ENCODE assay signal across 8 mouse cellular contexts in the genomic region with DNA sequence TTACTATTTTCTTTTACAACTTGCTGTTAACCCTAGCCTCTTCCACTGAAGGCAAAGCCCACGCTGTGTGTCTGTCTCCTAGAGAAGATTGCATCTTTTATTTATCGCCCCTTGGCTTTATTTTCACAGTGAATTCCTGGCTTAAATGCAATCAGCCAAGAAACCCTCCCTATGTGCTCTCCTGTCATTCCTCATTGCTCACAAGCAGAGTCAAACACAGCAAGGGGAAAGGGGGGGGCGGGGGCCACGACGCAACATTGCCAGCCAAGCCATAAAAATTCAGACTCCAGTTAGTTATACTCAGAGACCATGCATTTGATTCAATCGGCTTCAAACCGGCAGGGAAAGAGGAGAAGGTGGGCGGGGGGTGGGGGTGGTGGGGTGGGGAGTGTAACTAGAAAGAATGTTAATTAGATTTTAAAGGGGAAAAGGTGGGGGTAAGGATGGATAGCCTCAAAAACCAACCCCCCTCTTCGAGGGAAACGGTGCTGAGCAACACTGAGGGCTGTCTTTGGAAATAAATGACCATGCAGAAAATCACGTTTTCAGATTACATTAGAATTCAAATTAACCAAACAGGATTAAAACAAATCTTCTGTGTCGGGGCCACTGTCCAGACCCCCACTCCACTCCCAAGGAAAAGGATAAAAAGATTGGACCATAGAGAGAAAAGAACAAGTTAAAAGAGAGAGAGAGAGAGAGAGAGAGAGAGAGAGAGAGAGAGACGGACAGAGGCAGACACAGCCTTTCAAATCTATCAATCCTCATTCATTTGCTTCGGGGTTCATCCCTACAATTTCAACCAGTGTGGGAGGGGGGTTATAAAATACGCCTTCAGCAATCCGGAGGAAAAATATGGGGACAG.
A peak's percentile ranks its signal among the peaks of the same experiment; 100 is the strongest.
DNase-seq lines count a peak whose midpoint lies in the region; ATAC-seq and TF ChIP-seq lines count a peak whose summit lies in the region.

No protein-coding gene starts in this region.

- no peak for TF ChIP-seq CTCF in layer of hippocampus, adult 2 months (conservative IDR thresholded peaks at IDR 0.05)
- no peak for TF ChIP-seq CTCF in olfactory bulb, adult 2 months (IDR thresholded peaks at IDR 0.05; ENCODE audit: insufficient read depth, low read depth, low read length)

- H3K27ac ChIP-seq in layer of hippocampus, adult 2 months: peak overlapping the region; percentile 90
- peak overlapping the region; percentile 83; the same call in 1 of the 2 replicates for H3K27ac ChIP-seq in embryonic facial prominence, embryonic 12.5 days
- H3K27ac ChIP-seq in limb, embryonic 11.5 days (replicated peaks; ENCODE audit: low read depth, low read length): no peak overlapping the region; the same call in 1 of the 2 replicates
- H3K27ac ChIP-seq in olfactory bulb, adult 2 months (ENCODE audit: insufficient read depth, low read depth, low read length): peak overlapping the region; percentile 34

- 1% methylated on average over 16 of the region's 16 CpGs for WGBS in embryonic facial prominence, embryonic 12.5 days
- under 1% methylated on average over 16 of the region's 16 CpGs for WGBS in limb, embryonic 11.5 days
- 2% methylated on average over 16 of the region's 16 CpGs for WGBS in olfactory bulb, adult 2 months

- no peaks in the 10 kb centered on the region for H3K9me3 ChIP-seq in embryonic facial prominence, embryonic 12.5 days
- no peaks in the 10 kb centered on the region for H3K9me3 ChIP-seq in limb, embryonic 11.5 days (ENCODE audit: control insufficient read depth, low read length)

- H3K27me3 ChIP-seq in embryonic facial prominence, embryonic 12.5 days: 0 out of 2 replicates have a peak, but pooled peaks cover 4% of the 10 kb centered on the region
- 0 out of 2 replicates have a peak, but pooled peaks cover 4% of the 10 kb centered on the region for H3K27me3 ChIP-seq in limb, embryonic 11.5 days (ENCODE audit: control insufficient read depth, insufficient read depth, low read length)

- TF ChIP-seq POLR2A in olfactory bulb, adult 2 months (IDR thresholded peaks at IDR 0.05; ENCODE audit: insufficient read depth, low read depth, low read length): no peak

- DNase-seq in layer of hippocampus, adult 2 months (ENCODE audit: low spot score in 2 of 2): no peak
- no peak for DNase-seq in layer of hippocampus, postnatal 14 days (ENCODE audit: low spot score in 2 of 2)
- peak; percentile 55 for DNase-seq in limb, embryonic 11.5 days (ENCODE audit: low spot score)
- DNase-seq in urinary bladder, adult 18-20 months (ENCODE audit: low spot score in 2 of 2): no peak
- no peak for DNase-seq in layer of hippocampus, postnatal 36 days
- no peak for DNase-seq in urinary bladder, adult 2 months (ENCODE audit: low spot score)

- H3K9ac ChIP-seq in embryonic facial prominence, embryonic 12.5 days: peak overlapping the region; percentile 90
- H3K9ac ChIP-seq in limb, embryonic 11.5 days (ENCODE audit: low read length): peak overlapping the region; percentile 90

- no peaks in the 10 kb centered on the region for H3K36me3 ChIP-seq in embryonic facial prominence, embryonic 12.5 days
- no peaks in the 10 kb centered on the region for H3K36me3 ChIP-seq in limb, embryonic 11.5 days (ENCODE audit: control insufficient read depth, insufficient read depth, low read length)

- H3K4me1 ChIP-seq in embryonic facial prominence, embryonic 12.5 days: peaks cover 28% of the 10 kb centered on the region
- H3K4me1 ChIP-seq in limb, embryonic 11.5 days (ENCODE audit: control insufficient read depth, insufficient read depth, low read length): peaks cover 10% of the 10 kb centered on the region
- peaks cover 5% of the 10 kb centered on the region for H3K4me1 ChIP-seq in olfactory bulb, adult 2 months (ENCODE audit: control insufficient read depth, insufficient read depth, low read length)

- no peak for ATAC-seq in embryonic facial prominence, embryonic 12.5 days (ENCODE audit: insufficient number of reproducible peaks, insufficient read depth, low FRiP score, low TSS enrichment)
- no peak for ATAC-seq in limb, embryonic 11.5 days (ENCODE audit: insufficient number of reproducible peaks, low FRiP score, low TSS enrichment, low read depth)

- H3K4me2 ChIP-seq in embryonic facial prominence, embryonic 12.5 days (replicated peaks): peak overlapping the region; percentile 56
- peak overlapping the region; percentile 75 for H3K4me2 ChIP-seq in limb, embryonic 11.5 days (ENCODE audit: low read depth, severe bottlenecking)

- H3K4me3 ChIP-seq in layer of hippocampus, adult 2 months: peak overlapping the region; percentile 85
- H3K4me3 ChIP-seq in embryonic facial prominence, embryonic 12.5 days: peak overlapping the region; percentile 83
- H3K4me3 ChIP-seq in limb, embryonic 11.5 days (ENCODE audit: low read depth, low read length): peak overlapping the region; percentile 87
- H3K4me3 ChIP-seq in olfactory bulb, adult 2 months (ENCODE audit: insufficient read depth, low read depth, low read length): peak overlapping the region; percentile 91
